Mouse (Mus musculus) right cerebral cortex, postnatal 25 days (tissue): ENCODE results near the gene Pstk.
"Not testable (repeated sequence)": the region's sequence is repeated elsewhere in the genome, so short reads cannot be mapped to it uniquely, and the experiment has no call there.

Source experiments
- DNase-seq: peaks from one replicate; pipeline ENCODE4 v3.0.0; 2022

Pstk gene

GRCm38 (mm10) chr7:131370648-131371469, at the start of gene Pstk:
TSS of gene Pstk (plus strand) at chr7:131371141.
- DNase-seq: peak; percentile 92

GRCm38 (mm10) chr7:131322192-131322591, 48.7 kb upstream of the Pstk start, which contains the start of gene Cuzd1:
TSS of gene Cuzd1 (minus strand) at chr7:131322292.
- DNase-seq: no peak

DNA sequence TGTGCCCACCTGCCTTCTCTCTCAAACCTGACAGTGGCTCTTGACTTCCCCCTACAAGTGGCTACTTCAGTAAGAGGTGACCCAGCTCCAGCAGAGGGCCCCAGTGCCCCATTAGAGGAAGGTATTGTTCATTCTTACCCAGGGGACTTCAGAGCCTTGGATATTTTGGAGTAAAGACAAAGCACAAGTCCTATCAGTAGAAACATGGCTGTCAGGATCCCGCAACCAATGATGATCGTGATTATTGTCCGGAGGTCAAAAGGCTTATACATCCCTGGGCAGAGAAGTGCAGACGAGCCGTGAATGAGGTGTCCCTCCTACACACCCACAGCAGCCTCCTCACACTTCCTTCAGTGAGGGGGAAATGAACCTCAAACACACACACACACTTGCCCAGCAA, 43.9 kb upstream of the Pstk start:
- no peak for DNase-seq

- no peak for DNase-seq
These were observed 41.5 kb upstream of the Pstk start, which contains the start of gene Fam24b for GRCm38 (mm10) chr7:131329416-131329815. TSS of gene Fam24b (minus strand) at chr7:131329516.

DNA sequence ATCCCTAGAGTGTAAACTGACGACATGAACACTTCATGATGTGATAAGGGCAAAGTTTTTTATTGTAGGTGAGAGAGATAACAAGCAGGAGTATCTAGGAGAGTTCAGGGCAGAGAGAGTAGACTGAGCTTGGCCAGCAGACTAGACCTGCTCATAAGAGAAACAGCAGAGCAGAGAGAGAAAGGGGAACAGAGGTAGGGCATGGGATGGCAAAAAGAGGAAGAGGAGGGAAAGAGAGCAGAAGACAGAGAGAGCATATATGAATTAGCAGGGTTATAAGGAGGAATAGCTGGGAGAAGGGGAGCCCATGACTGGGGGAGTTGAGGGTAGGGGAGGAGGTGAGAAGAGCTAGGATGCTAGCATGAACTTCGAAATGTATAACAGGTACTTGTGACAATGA, 39.3 kb upstream of the Pstk start:
- no peak for DNase-seq

DNA sequence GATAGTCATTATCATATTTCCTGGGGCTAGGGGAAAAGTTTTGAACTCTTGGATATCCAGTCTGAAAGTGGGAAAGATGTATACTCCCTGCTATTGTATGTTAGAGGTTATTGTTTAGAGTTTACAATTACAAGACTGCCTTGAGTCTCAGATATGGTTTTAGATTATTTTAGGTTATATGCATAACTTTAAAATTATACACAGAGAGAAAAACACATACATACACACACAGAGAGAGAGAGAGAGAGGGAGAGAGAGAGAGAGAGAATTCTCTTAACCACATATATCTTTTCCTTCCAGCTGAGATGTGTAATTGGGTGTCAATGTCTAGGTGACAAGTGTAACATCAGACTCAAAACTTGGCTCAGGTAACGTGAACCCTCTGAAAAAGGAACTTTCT, 37.4 kb upstream of the Pstk start, which contains the start of gene Fam24a:
TSS of gene Fam24a (plus strand) at position 301 of the 400 bp plus-strand sequence.
- DNase-seq: no peak

- DNase-seq: no peak
These were observed 33.4 kb upstream of the Pstk start for GRCm38 (mm10) chr7:131337502-131338068.

DNA sequence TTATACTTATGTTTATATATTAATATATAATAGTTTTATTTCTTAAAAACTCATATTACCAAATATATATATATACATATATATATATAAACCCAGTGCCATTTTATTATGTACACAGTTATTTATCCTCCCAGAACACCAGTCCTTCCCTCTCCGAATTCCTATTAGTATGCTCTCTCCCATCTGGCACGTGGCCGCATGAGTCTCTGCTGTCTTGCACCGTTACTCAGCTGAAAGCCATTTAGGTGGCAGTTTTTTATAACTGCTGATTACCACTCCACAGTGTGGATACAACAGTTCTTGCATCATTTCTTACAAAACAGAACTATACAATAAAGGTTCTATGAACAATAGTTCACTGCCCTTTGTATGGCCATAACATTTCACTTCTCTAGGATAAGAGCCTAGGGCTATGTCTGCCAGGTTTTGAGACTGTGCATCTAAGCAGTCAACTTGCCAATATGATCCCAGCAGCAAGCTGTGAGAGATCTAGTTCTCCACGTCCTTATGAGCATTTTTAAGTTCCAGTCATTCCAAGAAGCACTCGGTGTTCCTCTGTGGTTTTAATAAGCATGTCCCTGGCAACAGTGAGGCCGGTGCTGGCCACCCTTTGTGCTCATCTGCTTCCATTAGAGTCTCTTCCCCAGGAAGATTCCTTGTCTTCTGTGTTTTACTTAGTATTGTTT, 24.9 kb upstream of the Pstk start:
- DNase-seq: no peak

GRCm38 (mm10) chr7:131356105-131356504, 14.8 kb upstream of the Pstk start:
- no peak for DNase-seq

GRCm38 (mm10) chr7:131362269-131362614, 8.7 kb upstream of the Pstk start:
- DNase-seq: no peak

- DNase-seq: peak; percentile 91
These were observed 8.2 kb upstream of the Pstk start, which contains the start of gene 2310057M21Rik for GRCm38 (mm10) chr7:131362615-131363300. TSS of gene 2310057M21Rik (minus strand) at chr7:131362759.

GRCm38 (mm10) chr7:131364131-131364530, 6.8 kb upstream of the Pstk start:
- DNase-seq: no peak

DNA sequence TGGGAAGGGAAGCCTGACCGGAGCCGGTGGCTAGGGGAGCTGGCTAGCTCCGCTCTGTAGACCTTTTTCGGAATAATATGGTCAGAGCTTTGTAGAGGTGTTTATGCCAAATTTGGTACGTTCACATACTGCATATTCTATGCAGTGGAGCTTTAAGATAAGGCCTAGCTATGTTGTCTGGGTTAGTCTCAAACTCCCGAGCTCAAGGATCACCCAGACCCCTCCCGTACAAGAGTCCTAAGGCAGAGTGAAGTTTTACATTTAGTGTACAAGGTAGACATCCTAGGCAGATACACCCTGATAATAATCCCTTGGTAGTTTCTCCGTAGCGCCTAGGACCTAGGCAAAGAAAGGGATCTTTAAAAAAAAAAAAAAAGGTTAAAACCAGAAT, 524 bp downstream of the Pstk start:
- DNase-seq: no peak

GRCm38 (mm10) chr7:131371880-131372651, 1.1 kb downstream of the Pstk start:
- no peak for DNase-seq

GRCm38 (mm10) chr7:131391761-131392160, 20.8 kb downstream of the Pstk start:
- DNase-seq: not testable (repeated sequence)

DNA sequence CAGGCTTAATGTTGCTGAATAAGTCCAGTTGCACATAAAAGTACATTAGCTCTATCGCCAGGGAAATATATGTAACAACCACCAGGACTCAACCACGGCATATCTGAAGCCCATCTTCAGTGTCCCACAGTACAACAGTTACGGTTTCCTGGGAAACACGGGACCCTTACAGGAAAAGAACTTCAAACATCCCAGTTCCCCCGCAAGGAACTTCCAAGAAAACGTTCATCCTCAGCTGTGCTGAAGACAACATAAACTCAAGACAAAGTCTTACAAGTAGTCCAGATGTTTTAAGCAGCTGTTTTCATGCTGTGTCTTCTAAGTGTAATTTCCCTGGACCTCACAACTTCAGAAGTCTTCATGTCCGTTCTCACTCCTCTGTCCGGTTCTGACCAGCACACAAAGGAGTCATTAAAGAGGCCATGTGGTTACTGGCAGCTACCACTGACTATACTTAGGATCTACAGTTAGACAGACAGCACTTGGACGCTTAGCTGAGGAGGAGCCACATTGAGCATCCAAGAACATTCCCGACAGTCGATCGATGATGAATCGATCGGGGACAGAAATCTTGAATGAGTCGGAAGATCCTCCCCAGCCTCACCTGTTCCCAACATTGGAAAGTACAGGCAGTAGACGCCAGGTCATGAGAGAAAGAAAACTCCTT, 38.5 kb downstream of the Pstk start:
- no peak for DNase-seq

DNA sequence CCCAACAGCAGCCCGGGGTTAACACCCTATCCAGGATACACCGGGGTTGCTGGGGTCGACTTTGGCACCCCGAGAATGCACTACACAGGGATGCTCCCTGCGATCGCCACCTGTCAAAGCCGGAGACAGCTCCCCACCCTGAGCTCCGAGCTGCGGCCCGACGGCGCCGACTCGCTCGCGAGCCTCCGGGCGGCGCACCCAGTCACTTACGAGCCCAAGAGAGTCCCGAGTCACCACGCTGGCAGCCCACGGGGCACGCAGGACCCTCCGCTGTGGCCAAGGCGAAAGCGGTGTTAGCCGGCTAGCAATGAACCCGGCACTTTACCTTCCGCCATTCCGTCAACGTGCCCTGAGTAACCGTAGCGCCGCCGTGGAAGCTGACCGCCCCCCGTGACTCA, 39.0 kb downstream of the Pstk start:
- DNase-seq: no peak

DNA sequence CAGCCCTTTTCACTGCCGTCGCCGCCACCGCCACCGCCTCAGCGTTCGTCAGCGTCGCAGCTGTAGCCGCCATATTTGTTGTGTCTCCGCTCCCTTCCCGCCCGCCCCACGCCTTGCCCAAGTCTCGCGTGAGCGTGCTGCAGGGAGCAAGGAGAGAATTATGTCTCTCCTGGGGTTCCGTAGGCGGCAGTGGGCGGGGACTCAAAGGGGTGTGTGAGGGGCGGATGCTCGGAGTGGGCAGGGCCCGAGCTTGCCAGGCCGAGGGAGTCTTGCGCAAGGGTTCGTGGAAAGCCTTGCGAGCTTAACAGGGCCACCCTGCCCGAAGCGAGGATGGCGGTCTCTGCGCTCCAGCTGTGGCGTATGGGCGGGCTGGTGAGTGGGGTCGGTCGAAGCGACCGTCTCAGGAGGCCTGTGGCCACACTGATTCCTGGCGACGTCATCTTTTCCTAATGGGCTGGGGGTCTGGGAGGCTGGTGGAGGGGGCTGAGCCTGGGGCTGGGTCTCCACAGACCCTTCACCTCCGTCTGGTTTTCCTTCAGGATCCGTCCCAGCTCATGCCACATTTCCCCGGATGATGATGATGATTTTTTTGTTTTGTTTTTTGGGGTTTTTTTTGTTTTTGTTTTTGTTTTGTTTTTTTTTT, 39.6 kb downstream of the Pstk start, which contains the start of the genes Ikzf5 and Acadsb:
TSS of gene Ikzf5 (minus strand) at position 106 of the 643 bp plus-strand sequence.
TSS of gene Acadsb (plus strand) at position 186 of the 643 bp plus-strand sequence.
- peak; percentile 99 for DNase-seq

DNA sequence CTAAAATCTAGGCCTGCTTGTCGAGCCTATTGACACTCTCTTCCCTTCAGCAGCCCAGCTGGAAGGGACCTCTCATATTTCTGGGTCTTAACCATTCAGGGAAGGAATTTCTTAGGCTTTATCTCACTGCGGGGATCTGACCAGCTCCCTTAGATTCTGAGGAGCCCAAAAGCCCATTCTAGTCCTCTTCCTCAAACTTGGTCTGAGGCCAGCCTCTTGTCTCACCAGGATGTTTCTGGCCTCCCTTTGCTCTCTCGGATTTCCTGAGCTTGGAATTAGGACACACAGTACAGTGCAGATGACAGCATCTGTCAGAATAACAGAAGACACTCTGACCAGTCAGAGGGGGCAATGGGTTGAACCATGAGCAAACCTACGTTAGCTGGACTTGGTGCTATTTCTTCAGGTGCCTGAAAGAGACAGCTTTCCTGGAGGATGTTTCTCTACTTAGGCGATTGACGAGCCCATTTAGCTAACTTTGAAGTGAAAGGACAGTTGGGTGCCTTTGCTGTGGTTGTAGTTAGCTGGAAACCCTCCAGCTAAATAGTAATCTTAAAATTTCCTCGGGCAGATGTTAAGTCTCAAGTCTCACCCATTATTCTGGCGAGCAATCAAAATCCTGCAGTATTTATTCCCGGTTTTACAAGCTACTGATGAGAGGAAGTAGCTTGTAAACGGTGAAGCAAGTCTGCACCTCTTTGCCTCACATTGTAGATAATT, 40.4 kb downstream of the Pstk start:
- DNase-seq: no peak

DNA sequence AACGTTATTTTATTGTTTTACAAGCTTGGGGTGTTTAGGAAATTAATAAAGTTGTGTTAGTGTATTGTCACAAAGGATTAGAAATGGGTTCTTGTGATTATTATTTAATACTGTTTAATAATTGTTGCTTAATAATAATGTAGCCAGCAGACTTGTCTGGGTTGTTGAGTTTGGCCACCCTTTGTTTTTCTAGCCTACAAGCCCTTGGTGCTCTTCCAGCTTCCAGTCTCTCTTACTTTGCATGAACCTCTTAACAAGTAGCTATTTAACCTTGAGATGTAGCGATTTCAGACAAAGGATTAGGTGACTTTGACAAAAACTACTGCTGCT, 41.0 kb downstream of the Pstk start:
- no peak for DNase-seq
